Mouse (Mus musculus) ES-E14 (cell line): ENCODE measurements at regions not wholly inside any gene's neighbourhood (a gene's known extent, or its start where the extent isn't known, plus 50 kb on each side); places are given as distances from the start of the nearest gene placed in this dataset.

ENCODE experiments used
- CHD2 ChIP-seq: IDR thresholded peaks from 2 replicates; pipeline ENCODE4 v1.6.1; 2014; ENCODE audit warnings: mild to moderate bottlenecking, low read depth, low read length, inconsistent platforms
- HCFC1 ChIP-seq: IDR thresholded peaks from 2 replicates; pipeline ENCODE4 v1.6.1; 2012; ENCODE audit warnings: low read length, inconsistent platforms, borderline replicate concordance; ENCODE audit not compliant: insufficient read depth
- MAFK ChIP-seq: IDR thresholded peaks from 2 replicates; pipeline ENCODE4 v1.6.1; 2014; ENCODE audit warnings: mild to moderate bottlenecking, low read depth, low read length, inconsistent platforms; ENCODE audit not compliant: insufficient read depth
- ZC3H11A ChIP-seq: IDR thresholded peaks from 2 replicates; pipeline ENCODE4 v1.6.1; 2012; ENCODE audit warnings: low read depth, mild to moderate bottlenecking, inconsistent platforms, low read length, borderline replicate concordance

DNA sequence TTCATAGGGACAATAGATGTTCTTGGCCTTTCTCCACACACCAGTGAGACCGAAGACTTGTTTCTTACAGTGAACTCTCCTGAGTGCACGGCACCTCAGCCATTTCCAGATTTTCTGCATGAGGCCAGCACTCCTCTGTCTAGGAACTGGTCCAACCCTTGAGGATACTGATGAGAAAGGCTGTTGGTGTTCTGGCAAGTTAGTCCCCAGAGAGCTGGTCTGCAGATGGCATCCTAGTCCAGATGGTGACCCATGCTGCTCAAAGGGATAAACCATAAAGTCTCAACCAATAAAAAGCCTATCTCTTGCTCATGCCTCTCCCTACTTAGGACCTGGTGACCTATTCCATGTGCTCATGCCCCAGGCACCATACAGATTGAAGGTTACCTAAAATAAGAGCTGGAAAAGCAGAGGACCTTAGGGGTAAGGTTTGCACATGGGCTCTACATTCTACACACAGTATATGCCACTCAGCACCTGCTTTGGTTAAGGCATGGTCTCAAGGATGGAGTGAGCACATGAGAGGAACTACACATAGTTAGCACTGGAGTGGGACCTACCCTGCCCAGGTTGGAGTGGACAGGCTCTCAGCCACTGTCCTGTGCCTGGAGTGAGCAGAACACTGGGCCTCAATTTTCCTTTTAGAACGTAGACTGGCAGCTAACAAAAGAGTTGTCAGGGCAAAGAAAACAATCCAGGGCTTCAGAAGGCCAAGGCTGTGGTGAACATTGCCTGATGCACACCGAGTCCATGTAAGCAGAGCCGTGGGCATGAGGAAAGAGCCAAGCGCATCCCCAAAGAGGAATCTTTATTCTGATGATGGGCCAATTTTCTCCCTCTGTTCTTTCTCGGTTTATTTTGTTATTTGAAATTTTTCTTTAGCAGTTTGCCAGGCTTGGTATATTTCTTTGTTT is 335.9 kb downstream of the Glrx3 start:
- TF ChIP-seq CHD2 = no peak
- TF ChIP-seq ZC3H11A = no peak
- TF ChIP-seq HCFC1 = no peak
- TF ChIP-seq MAFK = no peak
